Mouse (Mus musculus) CH12.LX (cell line): ENCODE measurements around the gene Recql5. TPM values are rescaled to one million over a fixed set of nuclear protein-coding genes. Genes with fewer than 3 reads are reported as not detected.
A peak's percentile ranks its signal among the peaks of the same experiment; 100 is the strongest.
"Not testable (repeated sequence)": the region's sequence is repeated elsewhere in the genome, so short reads cannot be mapped to it uniquely, and the experiment has no call there.

ENCODE experiments used
- DNase-seq: peaks from one replicate; pipeline ENCODE4 v3.0.0-alpha.2; 2013; ENCODE audit errors: extremely low read depth
- H3K27ac ChIP-seq: 2 replicates; pipeline ENCODE4 v1.5.1; 2012; ENCODE audit warnings: low read depth, mild to moderate bottlenecking, control low read depth, moderate library complexity; ENCODE audit not compliant: insufficient read depth
- H3K27me3 ChIP-seq: replicated peaks from 2 replicates; pipeline ENCODE3; 2012; ENCODE audit warnings: inconsistent platforms
- H3K36me3 ChIP-seq, 2 experiments: replicated peaks in 1 of 2; 2 replicates each; pipeline versions ENCODE3 to v1.6.1; 2012; ENCODE audit warnings: inconsistent platforms in 1 of 2, low read length in 1 of 2, mild to moderate bottlenecking in 1 of 2, mixed read lengths in 1 of 2, moderate library complexity in 1 of 2; ENCODE audit not compliant: control insufficient read depth in 1 of 2, insufficient read depth in 1 of 2
- H3K4me1 ChIP-seq, 2 experiments: 2 replicates each; pipeline ENCODE4 v1.6.1; 2012; ENCODE audit warnings: inconsistent platforms in 1 of 2, moderate library complexity in 1 of 2; ENCODE audit not compliant: insufficient read depth in 2 of 2, control insufficient read depth in 1 of 2
- H3K4me2 ChIP-seq: 2 replicates; pipeline ENCODE4 v1.6.1; 2012; ENCODE audit warnings: low read depth, mild to moderate bottlenecking, control low read depth; ENCODE audit not compliant: poor library complexity, insufficient read depth, severe bottlenecking
- H3K4me3 ChIP-seq, 3 experiments: fragments of 150-350 bp in 1 of 3; sonication (generic) in 1 of 3; replicated peaks in 1 of 3; 2 replicates each; pipeline versions ENCODE3 to v1.5.1; 2011 to 2012; ENCODE audit warnings: low read depth in 2 of 3, low read length in 2 of 3, mild to moderate bottlenecking in 2 of 3, moderate library complexity in 2 of 3, control low read depth in 1 of 3, improper control_type of control experiment in 1 of 3, inconsistent platforms in 1 of 3, mixed read lengths in 1 of 3; ENCODE audit not compliant: poor library complexity in 1 of 3
- H3K79me2 ChIP-seq: replicated peaks from 2 replicates; pipeline ENCODE4 v1.6.1; 2012; ENCODE audit warnings: mild to moderate bottlenecking, moderate library complexity; ENCODE audit not compliant: control insufficient read depth, poor library complexity, insufficient read depth, severe bottlenecking; ENCODE audit errors: extremely low read depth
- H3K9ac ChIP-seq: 2 replicates; pipeline ENCODE4 v1.6.1; 2012; ENCODE audit warnings: low read depth, mild to moderate bottlenecking, control low read depth, moderate library complexity; ENCODE audit not compliant: insufficient read depth
- H3K9me3 ChIP-seq: replicated peaks from 2 replicates; pipeline ENCODE3; 2012; ENCODE audit warnings: low read length, inconsistent platforms, mixed read lengths
- BHLHE40 ChIP-seq: IDR thresholded peaks from 2 replicates; pipeline ENCODE4 v1.6.1; 2011; ENCODE audit warnings: mild to moderate bottlenecking, low read depth, low read length, improper control_type of control experiment
- CHD1 ChIP-seq: IDR thresholded peaks from 2 replicates; pipeline ENCODE4 v1.6.1; 2012; ENCODE audit warnings: low read depth, low read length, improper control_type of control experiment, inconsistent platforms
- CHD2 ChIP-seq: IDR thresholded peaks from 2 replicates; pipeline ENCODE4 v1.6.1; 2011; ENCODE audit warnings: low read length, improper control_type of control experiment
- CTCF ChIP-seq, 2 experiments: IDR thresholded peaks in 1 of 2; conservative IDR thresholded peaks in 1 of 2; 2 replicates each; pipeline ENCODE4 v1.5.1; 2011 to 2012; ENCODE audit warnings: low read depth in 2 of 2, low read length in 2 of 2, improper control_type of control experiment in 1 of 2, inconsistent platforms in 1 of 2, mild to moderate bottlenecking in 1 of 2, moderate library complexity in 1 of 2
- EP300 ChIP-seq: IDR thresholded peaks from 2 replicates; pipeline ENCODE4 v1.6.1; 2011; ENCODE audit warnings: low read length, improper control_type of control experiment
- ETS1 ChIP-seq: conservative IDR thresholded peaks from 2 replicates; pipeline ENCODE4 v1.6.1; 2012; ENCODE audit warnings: low read depth, mild to moderate bottlenecking, inconsistent platforms, low read length, improper control_type of control experiment, moderate library complexity
- GABPA ChIP-seq: IDR thresholded peaks from 2 replicates; pipeline ENCODE4 v1.6.1; 2012; ENCODE audit warnings: low read depth, low read length, improper control_type of control experiment, inconsistent platforms; ENCODE audit not compliant: insufficient replicate concordance
- IRF4 ChIP-seq: IDR thresholded peaks from 2 replicates; pipeline ENCODE4 v1.6.1; 2014; ENCODE audit warnings: low read depth, mild to moderate bottlenecking, inconsistent platforms, low read length, improper control_type of control experiment
- JUN ChIP-seq: IDR thresholded peaks from 2 replicates; pipeline ENCODE4 v1.6.1; 2011; ENCODE audit warnings: low read depth, mild to moderate bottlenecking, low read length, improper control_type of control experiment, moderate library complexity; ENCODE audit not compliant: insufficient read depth
- JUND ChIP-seq: conservative IDR thresholded peaks from 2 replicates; pipeline ENCODE4 v1.6.1; 2011; ENCODE audit warnings: low read depth, low read length, improper control_type of control experiment
- MAX ChIP-seq: IDR thresholded peaks from 2 replicates; pipeline ENCODE4 v1.6.1; 2011; ENCODE audit warnings: low read length, improper control_type of control experiment
- MEF2A ChIP-seq: IDR thresholded peaks from 2 replicates; pipeline ENCODE4 v1.6.1; 2014; ENCODE audit warnings: low read depth, mild to moderate bottlenecking, inconsistent platforms, low read length, improper control_type of control experiment, borderline replicate concordance
- MXI1 ChIP-seq: IDR thresholded peaks from 2 replicates; pipeline ENCODE4 v1.6.1; 2011; ENCODE audit warnings: mild to moderate bottlenecking, low read depth, low read length, improper control_type of control experiment
- MYC ChIP-seq: IDR thresholded peaks from 2 replicates; pipeline ENCODE4 v1.6.1; 2011; ENCODE audit warnings: low read depth, mild to moderate bottlenecking, improper control_type of control experiment, low read length
- NRF1 ChIP-seq: IDR thresholded peaks from 2 replicates; pipeline ENCODE4 v1.6.1; 2014; ENCODE audit warnings: low read depth, mild to moderate bottlenecking, inconsistent platforms, low read length, improper control_type of control experiment, moderate library complexity
- PAX5 ChIP-seq: IDR thresholded peaks from 2 replicates; pipeline ENCODE4 v1.6.1; 2012; ENCODE audit warnings: low read length, inconsistent platforms, mixed read lengths
- POLR2AphosphoS2 ChIP-seq: IDR thresholded peaks from 2 replicates; pipeline ENCODE4 v1.6.1; 2011; ENCODE audit warnings: low read depth, low read length, improper control_type of control experiment
- RCOR1 ChIP-seq: conservative IDR thresholded peaks from 2 replicates; pipeline ENCODE4 v1.6.1; 2012; ENCODE audit warnings: low read depth, mild to moderate bottlenecking, inconsistent platforms, low read length, improper control_type of control experiment
- SMC3 ChIP-seq: IDR thresholded peaks from 2 replicates; pipeline ENCODE4 v1.6.1; 2011; ENCODE audit warnings: low read depth, low read length, improper control_type of control experiment
- TBP ChIP-seq: conservative IDR thresholded peaks from 2 replicates; pipeline ENCODE4 v1.6.1; 2011; ENCODE audit warnings: low read depth, low read length, improper control_type of control experiment
- TCF12 ChIP-seq: IDR thresholded peaks from 2 replicates; pipeline ENCODE4 v1.6.1; 2014; ENCODE audit warnings: low read depth, mild to moderate bottlenecking, inconsistent platforms, low read length, improper control_type of control experiment
- UBTF ChIP-seq: IDR thresholded peaks from 2 replicates; pipeline ENCODE4 v1.6.1; 2012; ENCODE audit warnings: low read depth, mild to moderate bottlenecking, inconsistent platforms, low read length, improper control_type of control experiment, moderate library complexity
- ZC3H11A ChIP-seq: IDR thresholded peaks from 2 replicates; pipeline ENCODE4 v1.6.1; 2012; ENCODE audit warnings: low read depth, mild to moderate bottlenecking, inconsistent platforms, low read length, improper control_type of control experiment
- ZKSCAN1 ChIP-seq: IDR thresholded peaks from 2 replicates; pipeline ENCODE4 v1.6.1; 2012; ENCODE audit warnings: low read depth, inconsistent platforms, low read length, improper control_type of control experiment, borderline replicate concordance
- ZMIZ1 ChIP-seq: IDR thresholded peaks from 2 replicates; pipeline ENCODE4 v1.6.1; 2012; ENCODE audit warnings: low read depth, mild to moderate bottlenecking, inconsistent platforms, low read length, improper control_type of control experiment
- ZNF384 ChIP-seq: IDR thresholded peaks from 2 replicates; pipeline ENCODE4 v1.6.1; 2012; ENCODE audit warnings: low read depth, low read length, improper control_type of control experiment, inconsistent platforms
- dilution Hi-C: fragments of 300-500 bp; cut with MboI; formaldehyde crosslinking; loops from 2 replicates; pipeline ENCODE4 v1.14.3; 2020; ENCODE audit warnings: low sequenced_read_pairs; ENCODE audit not compliant: extremely low pct_unique_long_range_greater_than_20kb, extremely low pct_ligation_motif_present
- in situ Hi-C: fragments of 300-500 bp; cut with MboI; formaldehyde crosslinking; loops from 3 replicates; pipeline ENCODE4 v1.14.3; 2019; ENCODE audit warnings: low sequenced_read_pairs, low pct_ligation_motif_present, low pct_unique_long_range_greater_than_20kb, mixed read lengths
- polyA plus RNA-seq: library from polyadenylated mRNA; unstranded; fragments of >175 nt; gene quantifications from 2 replicates; pipeline ENCODE4 v1.2.1, GENCODE M21; 2012; ENCODE audit warnings: low read depth; ENCODE audit not compliant: insufficient read length
- total RNA-seq, 2 experiments: library from RNA; depleted of rRNA; stranded (reverse); fragments of 300-350 nt in 1 of 2; fragments of >200 nt in 1 of 2; gene quantifications; 2 replicates each; pipeline ENCODE4 v1.2.3; 2012 to 2014

Recql5 gene
- total and polyA plus RNA-seq, 3 experiments, result 21.8 to 43.3 (median 31.0) TPM

DNA sequence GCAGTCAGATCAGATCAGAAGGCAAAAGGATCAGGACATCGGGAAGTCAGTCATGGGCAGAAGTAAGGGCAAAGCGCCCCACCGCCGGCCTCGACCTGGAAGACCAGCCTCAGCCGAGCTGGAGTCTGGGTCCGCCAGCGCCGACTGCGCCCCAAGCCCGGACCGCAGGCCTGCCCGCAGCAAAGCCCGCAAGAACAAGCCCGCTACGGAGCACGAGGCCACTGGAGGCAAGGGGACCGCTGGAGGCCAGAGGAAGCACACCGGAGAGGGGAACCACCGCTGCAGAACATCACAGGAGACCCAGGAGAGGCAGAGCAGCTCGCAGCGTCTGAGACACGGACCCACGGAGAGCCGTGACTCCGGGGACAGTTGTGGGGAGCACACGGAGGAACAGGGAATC, 74.9 kb downstream of the Recql5 start, which contains the start of gene Myo15b:
Myo15b (plus strand) TSS at position 53 of the 400 bp plus-strand sequence.
- Histone ChIP-seq H3K4me3 (no peak within 1 kb of the TSS), H3K79me2 (no peaks in the 10 kb centered on the region), H3K36me3 (peaks cover 14 to 24% of the 10 kb centered on the region in 2 experiments), H3K9ac (no peak within 1 kb of the TSS), H3K27ac (no peak within 1 kb of the TSS), H3K4me1 (peaks cover 3 to 4% of the 10 kb centered on the region in 2 experiments; a peak in 2 of 4 replicates), H3K9me3 (no peaks in the 10 kb centered on the region), H3K27me3 (peaks cover 43% of the 10 kb centered on the region), H3K4me2 (peak within 1 kb of the TSS; percentile 64; the same call in 1 of the 2 replicates)
- in situ Hi-C loops, result no loop called here
- dilution Hi-C loops, result no loop called here
- no peak for TF ChIP-seq CTCF (conservative IDR thresholded peaks at IDR 0.05 in 1 of 2, IDR thresholded peaks at IDR 0.05 in 1 of 2; ENCODE audit: low read depth in 2 of 2, low read length in 2 of 2)
- no peak for TF ChIP-seq MAX
- no peak for TF ChIP-seq POLR2AphosphoS2
- TF ChIP-seq MEF2A, result no peak
- TF ChIP-seq RCOR1, result no peak
- no peak for TF ChIP-seq UBTF
- no peak for TF ChIP-seq SMC3
- TF ChIP-seq IRF4, result no peak
- TF ChIP-seq ZNF384, result no peak
- no peak for TF ChIP-seq ETS1
- no peak for TF ChIP-seq CHD1
- no peak for DNase-seq

DNA sequence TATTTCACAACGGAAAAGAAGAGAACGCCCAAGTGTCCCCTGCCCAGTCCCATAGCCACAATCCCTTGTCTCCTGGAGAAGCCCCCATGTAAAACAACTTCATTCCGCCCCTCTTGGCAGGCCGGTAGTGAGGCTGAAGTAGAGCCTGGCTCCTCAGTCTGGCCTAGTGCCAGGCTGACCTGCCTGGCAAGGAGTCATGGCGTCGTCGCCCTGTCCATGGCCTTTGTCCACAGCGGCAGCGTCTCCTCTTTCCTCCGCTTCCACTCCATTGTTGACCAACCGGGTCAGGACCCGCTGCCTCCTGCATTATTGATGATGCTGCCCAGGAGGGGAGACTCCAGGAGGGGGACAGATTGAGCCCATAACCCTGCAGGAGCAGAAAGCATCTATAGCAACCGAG, 75.3 kb downstream of the Recql5 start:
- H3K9ac ChIP-seq, result no peak overlapping the region

DNA sequence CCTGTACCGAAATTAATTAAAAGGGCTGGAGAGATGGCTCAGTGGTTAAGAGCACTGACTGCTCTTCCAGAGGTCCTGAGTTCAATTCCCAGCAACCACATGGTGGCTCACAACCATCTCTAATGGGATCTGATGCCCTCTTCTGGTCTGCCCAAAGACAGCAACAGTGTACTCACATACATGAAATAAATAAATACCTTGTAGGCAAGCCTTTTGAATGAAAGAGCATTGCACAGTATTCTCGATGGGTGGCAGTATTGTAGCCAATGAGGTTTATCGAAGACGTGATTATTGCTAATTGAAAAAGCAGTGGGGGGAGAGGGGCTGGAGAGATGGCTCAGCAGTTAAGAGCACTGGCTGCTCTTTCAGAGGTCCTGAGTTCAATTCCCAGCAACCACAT, 76.1 kb downstream of the Recql5 start:
- H3K4me1 ChIP-seq, H3K4me3 ChIP-seq, DNase-seq, in situ Hi-C loops, H3K4me2 ChIP-seq, H3K27ac ChIP-seq, H3K79me2 ChIP-seq, H3K9ac ChIP-seq, dilution Hi-C loops, H3K9me3 ChIP-seq: not testable (repeated sequence)
- Histone ChIP-seq H3K27me3 (peaks cover 31% of the 10 kb centered on the region), H3K36me3 (peaks cover 20 to 36% of the 10 kb centered on the region in 2 experiments)

More for the DNA sequence above, 75.3 kb downstream of the Recql5 start:
- peaks cover 39% of the 10 kb centered on the region for H3K27me3 ChIP-seq
- dilution Hi-C loops (no loop called here), in situ Hi-C loops (no loop called here)
- no peak overlapping the region for H3K4me2 ChIP-seq
- H3K9me3 ChIP-seq, result no peaks in the 10 kb centered on the region
- DNase-seq, result no peak
- no peak overlapping the region for H3K4me3 ChIP-seq
- H3K79me2 ChIP-seq, result no peaks in the 10 kb centered on the region
- H3K27ac ChIP-seq, result no peak overlapping the region
- TF ChIP-seq GABPA (no peak), TCF12 (no peak), JUND (no peak), SMC3 (no peak), JUN (no peak), PAX5 (no peak), RCOR1 (no peak), ZKSCAN1 (no peak), ETS1 (no peak), CTCF (conservative IDR thresholded peaks at IDR 0.05 in 1 of 2, IDR thresholded peaks at IDR 0.05 in 1 of 2; ENCODE audit: low read depth in 2 of 2, low read length in 2 of 2) (no peak), NRF1 (no peak), MXI1 (no peak), CHD2 (no peak), MYC (no peak), EP300 (no peak), ZMIZ1 (no peak), ZC3H11A (no peak), TBP (no peak), MAX (no peak), BHLHE40 (no peak)
- peaks cover 18 to 28% of the 10 kb centered on the region in 2 experiments for H3K36me3 ChIP-seq
- peaks cover 3 to 4% of the 10 kb centered on the region in 2 experiments; a peak in 2 of 4 replicates for H3K4me1 ChIP-seq
